Mouse (Mus musculus) thymus, postnatal 14 days (tissue): Measurements from ENCODE around the gene Cbfb.
A peak's percentile ranks its signal among the peaks of the same experiment; 100 is the strongest.
"Not testable (repeated sequence)": the region's sequence is repeated elsewhere in the genome, so short reads cannot be mapped to it uniquely, and the experiment has no call there.

Experiments
- DNase-seq: peaks from one replicate; pipeline ENCODE4 v3.0.0; 2021

Gene Cbfb

DNA sequence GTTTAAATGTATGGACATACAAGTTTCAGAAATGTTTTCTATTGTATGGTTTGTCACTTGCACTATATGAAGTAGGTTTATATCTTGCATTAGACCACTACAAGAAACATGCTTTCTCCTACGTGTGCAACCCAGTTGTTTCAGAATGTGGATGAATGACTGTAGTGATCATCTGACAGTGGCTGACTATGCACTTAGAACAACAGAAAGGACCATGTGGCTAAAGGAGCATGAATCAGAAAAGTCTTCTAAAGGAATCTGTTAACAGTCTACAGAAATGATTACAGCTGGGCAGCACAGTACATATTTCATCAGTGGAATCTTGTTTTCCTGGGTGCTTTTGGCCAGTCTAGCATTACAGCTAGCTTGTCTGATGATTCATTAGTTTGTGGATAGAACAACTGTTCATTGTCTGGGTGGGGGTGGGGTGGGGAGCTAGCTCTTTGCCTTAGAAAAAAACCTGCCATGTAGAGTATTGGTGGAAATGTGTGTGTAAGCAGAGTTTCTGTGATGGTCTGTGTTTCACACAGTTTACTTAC lies 16.1 kb downstream of the Cbfb start:
- DNase-seq = no peak

DNA sequence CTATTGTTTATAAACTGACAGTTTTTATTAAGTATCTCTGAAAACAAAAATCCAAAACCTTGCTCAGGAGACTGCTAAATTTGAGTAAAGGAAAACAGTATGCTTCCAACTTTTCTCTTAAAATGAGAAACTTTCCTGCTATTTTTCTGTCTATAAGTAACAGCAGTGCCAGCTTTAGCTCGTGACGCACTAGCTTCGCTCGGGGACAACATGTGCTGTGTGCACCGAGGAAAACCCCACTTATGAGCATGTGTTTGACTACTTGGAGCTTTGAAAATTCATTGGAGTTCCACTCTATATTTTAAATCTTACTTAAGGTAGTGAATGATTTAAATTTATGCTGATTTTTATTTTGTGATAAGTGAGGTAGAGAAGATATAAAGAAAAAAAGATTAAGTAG lies 21.7 kb downstream of the Cbfb start:
- no peak for DNase-seq

DNA sequence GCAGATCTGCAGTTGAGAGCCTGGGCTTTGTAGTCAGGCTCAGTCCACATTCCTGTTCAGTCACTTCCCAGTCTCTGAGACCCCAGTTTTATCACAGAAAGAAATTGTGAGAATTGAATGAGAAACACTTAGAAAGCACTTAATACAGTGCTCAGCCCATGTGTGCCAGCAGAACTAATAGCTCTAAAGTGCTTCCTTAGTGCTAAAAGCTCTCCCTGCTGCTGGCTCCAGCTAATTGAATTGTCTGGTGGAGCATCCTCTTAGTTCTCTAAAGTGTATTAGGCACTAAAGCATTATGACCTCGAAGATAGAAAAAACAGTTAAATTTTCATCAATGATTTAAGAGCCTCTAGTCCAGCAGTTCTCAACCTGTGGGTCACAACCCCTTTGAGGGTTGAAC lies 35.3 kb downstream of the Cbfb start:
- DNase-seq = no peak

DNA sequence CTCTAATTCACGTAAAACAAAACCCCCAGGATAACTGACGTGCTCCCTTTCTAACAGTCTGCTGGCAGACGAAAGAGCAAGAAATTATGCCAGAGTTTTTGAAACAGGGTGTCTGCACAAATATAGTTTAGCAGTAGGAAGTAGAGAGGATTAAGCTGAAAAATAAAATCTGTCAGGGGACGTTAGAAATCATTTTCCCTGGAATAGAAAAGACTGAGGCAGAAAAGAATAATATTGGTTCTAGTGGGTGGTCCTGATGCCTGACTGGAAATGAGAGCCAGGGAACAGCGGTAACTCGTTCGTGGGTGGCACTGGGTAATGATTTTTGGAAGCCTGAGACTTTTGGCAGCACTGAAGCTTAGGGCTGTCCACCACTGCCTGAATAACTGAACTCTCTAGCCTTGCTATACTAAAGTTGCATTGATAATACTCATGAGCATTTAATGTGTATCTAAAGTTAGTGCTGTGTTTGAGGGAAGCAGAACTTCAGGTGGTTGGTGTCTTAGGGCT lies 36.3 kb downstream of the Cbfb start:
- DNase-seq = no peak

- no peak for DNase-seq
These were observed 37.3 kb downstream of the Cbfb start for GRCm38 (mm10) chr8:105207675-105208273.

- DNase-seq = no peak
These were observed 39.0 kb downstream of the Cbfb start for GRCm38 (mm10) chr8:105209153-105210110.

DNA sequence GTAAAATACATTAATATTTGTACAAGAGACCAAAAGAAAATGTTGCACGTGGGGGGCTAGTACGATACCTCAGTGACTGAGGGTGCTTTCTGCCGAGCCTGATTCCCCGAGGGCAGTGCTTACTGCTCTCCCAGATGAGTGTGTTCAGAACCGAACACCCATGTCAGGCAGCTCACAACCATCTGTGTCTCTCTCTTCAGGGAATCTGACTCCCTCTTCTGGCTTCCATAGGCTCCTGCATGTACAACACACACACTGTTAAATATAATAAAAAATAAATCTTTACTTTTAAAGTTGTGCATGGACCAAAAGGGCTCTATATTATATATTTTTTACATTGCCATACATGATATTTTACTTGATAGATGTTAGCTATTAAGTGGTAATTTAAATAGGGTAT lies 43.6 kb downstream of the Cbfb start:
- DNase-seq = no peak

DNA sequence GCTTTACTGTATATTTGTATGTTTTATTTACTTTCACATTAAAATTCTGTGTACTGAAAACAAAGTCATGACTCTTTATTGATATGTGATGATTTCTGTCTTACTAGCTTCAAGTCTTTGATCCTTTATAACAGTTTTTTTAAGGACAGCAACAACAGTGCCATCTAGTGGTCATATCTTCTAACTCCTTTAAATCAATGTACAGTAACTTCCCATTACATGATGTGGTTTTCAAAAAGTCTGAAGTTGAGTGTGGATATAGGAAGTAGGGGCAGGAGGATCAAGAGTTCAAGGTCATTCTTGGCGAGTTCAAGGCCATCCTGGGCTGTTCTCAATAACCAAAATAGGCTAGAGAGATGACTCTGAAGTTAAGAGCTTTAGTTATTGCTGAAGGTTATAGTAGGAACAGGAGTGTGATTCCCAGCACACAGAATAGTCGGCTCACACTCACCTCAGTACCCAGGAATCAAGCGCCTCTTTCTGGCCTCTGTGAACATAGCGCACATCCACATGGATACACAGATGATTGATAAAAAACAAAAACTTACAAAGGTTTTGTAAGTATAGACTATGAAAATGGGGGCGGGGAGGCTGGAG lies 47.5 kb downstream of the Cbfb start:
- DNase-seq = peak; percentile 16

GRCm38 (mm10) chr8:105223850-105224249 lies 53.4 kb downstream of the Cbfb start:
- no peak for DNase-seq

DNA sequence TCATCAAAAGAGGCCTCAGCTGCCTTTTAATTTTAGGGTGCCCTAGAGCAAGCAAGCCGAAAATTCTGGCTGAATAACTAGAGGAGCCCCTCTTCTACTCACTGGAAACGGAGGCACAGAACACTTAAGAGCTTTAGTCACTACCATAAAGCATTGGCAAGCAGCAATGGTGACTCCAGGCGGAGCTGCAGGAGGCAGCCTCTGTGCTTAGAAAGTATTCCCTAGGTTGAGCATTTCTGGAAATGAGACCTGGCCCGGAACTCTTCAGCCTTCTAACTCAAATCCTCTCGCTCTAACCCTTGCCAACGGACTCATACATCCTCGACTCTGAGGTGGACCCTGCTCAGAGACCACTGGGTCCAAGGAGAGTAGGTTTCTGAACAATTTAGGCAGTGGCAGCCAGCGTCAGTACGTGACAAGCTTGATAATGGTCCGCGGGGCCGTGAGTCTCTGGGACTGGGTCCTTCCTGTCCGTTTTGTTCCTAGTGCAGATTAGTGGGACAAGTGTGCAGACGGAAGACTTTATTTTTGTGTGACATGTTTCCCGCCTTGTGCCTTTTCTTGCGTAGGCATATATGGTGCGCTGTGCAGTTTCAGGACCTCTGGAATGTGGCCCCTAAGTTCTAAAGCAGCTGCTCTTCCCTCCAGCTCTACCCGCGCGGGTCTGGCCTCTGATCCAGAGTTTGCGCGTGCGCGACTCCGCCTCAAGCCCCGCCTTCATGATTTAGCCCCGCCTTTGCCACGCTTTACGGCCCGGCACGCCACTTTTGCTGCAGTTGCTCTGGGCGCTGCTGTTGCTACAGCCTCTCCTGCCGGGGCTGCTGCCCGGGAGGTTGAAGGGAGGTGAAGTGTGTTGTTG lies 54.2 kb downstream of the Cbfb start, which contains the start of gene D230025D16Rik:
D230025D16Rik (plus strand) TSS at position 733 of the 859 bp plus-strand sequence.
- DNase-seq = peak; percentile 96

DNA sequence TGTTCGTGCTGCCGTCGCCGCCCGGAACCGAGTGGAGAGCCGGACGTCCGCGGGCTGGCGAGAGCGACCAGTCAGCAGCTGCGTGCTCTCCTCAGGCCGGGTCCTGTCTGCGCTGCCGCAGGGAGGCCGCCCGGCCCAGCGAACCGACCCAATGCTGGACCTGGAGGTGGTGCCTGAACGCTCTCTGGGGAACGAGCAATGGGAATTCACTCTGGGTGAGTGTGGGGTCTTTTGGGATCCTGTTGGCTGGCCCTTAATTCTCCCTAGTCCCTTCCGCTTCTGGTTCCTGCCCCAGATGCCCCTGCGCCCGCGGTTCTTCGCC lies 54.8 kb downstream of the Cbfb start:
- DNase-seq = no peak

GRCm38 (mm10) chr8:105225917-105226316 lies 55.4 kb downstream of the Cbfb start:
- no peak for DNase-seq

GRCm38 (mm10) chr8:105231503-105232320 lies 61.2 kb downstream of the Cbfb start:
- no peak for DNase-seq

- not testable (repeated sequence) for DNase-seq
These were observed 61.8 kb downstream of the Cbfb start for GRCm38 (mm10) chr8:105232321-105232693.

GRCm38 (mm10) chr8:105233126-105233935 lies 62.9 kb downstream of the Cbfb start:
- no peak for DNase-seq

DNA sequence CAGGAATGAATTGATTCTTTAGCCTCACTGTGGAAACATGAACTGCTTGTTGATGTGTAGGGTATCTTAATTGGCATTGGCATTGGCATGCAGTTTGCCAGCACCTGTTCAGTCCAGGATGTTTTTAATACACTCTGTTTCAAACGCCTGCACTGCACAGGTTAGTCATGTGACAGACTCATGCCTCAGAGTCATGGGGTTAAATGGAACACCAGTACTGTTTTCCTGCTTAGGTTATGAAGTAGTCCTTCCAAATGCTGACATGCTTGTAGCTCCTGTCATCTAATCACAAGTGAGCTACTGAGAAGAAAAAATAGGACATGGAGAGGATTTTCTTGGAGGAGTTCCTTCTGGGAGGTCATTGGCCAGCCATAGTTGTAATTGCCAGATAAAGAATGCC lies 64.7 kb downstream of the Cbfb start:
- no peak for DNase-seq

DNA sequence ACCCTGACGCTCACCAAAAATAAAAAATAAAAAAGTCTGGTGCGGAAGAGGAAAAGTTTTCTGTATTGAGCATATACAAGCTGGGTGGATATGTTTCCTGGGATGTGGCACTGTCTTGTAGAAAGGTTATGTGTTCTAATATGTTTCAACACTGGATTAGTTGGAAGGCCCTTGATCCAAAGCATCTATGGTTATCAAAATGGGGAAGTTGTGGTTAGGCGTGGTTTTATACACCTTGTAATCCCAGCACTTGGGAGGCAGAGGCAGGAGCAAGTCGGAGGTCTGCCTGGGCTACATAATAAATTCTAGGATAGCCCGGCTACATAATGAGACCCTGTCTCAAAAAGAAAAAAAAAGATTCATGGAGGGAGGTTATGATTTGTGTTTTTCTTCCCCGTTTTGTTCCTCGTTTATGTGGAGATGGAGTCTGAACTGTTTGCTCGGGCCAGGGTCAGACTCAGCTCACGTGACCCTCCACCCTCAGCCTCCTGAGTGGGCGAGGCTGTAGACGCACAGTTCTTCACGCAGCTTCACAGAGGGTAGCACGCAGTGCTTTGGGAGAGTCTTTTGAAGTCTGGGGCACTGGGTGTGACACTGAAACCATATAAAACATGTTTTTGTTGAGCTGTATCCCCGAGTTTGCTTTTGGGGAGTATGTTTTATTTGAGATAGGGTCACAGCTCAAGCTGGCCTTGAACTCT lies 67.1 kb downstream of the Cbfb start:
- no peak for DNase-seq

GRCm38 (mm10) chr8:105241016-105241415 lies 70.5 kb downstream of the Cbfb start:
- no peak for DNase-seq

- DNase-seq = no peak
These were observed 81.5 kb downstream of the Cbfb start for GRCm38 (mm10) chr8:105251954-105252353.
